Mouse (Mus musculus): ENCODE measurements around the gene Rps24.
A peak's percentile ranks its signal among the peaks of the same experiment; 100 is the strongest.
"Not testable (repeated sequence)": the region's sequence is repeated elsewhere in the genome, so short reads cannot be mapped to it uniquely, and the experiment has no call there.

The Rps24 gene

DNA sequence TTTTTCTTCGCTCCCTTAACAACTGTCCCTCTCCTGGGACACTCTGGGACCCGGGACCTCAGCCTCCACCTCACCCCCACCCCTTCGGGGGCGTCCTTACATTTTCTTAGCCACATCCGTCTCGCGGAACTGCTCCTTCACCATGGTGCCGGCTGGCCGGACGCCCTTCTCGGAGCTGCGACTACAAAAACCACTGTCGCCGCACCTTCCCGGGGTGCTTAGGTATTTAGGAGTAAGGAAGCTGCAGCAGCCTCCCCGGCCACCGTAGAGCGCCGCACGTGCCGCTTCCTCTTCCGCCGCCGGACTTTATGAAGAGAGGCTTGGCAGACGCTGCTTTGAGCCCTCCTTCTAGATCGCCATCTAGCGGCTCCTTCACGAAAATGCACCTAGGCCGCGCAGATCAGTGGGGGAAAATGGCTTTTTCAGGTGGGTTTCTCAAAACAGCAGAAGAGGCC is at the start of gene Rps24, which contains the start of gene Polr3a:
TSS of gene Rps24 (plus strand) at position 353 of the 455 bp plus-strand sequence.
TSS of gene Polr3a (minus strand) at position 286 of the 455 bp plus-strand sequence.
- DNase-seq (ENCODE audit: low spot score) = peak; percentile 90

DNA sequence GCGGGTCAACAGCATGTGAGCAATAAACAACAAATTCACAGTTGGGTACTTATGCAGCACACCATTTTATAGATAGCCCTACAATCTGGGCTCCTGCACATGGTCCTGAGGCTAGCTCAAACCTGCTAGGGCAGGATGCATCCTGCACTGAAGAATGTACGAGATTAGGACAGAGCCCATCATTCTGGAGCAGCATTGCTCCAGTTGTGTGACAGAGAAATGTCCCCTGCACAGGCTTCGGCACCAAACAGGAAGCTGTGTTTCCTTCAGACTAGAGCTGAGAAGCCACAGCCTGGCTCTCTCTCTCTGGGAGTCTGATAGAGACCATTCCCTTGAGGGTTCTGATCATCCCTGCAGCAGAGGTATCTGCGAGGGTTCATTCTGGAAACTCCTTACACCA is 43.4 kb upstream of the Rps24 start:
- DNase-seq (ENCODE audit: low spot score) = not testable (repeated sequence)

DNA sequence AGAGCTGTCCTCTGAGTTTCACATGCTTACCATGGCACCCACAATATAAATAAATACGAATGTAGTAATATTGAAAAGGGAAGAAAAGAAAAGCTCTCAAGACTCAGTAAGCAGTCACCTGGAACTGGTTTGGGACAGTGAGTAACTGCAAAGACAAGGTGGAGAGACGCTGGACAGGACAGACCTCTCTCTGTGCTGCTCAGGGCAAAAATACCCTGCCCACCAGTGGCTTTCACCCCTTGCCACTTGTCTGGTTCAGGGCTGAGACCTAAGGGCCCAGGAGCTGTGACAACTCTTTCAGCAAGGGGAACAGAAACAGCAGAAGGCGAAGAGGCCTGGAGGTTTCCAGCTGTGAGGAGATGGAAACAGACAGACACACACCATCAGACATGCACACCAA is 28.7 kb upstream of the Rps24 start:
- no peak for DNase-seq (ENCODE audit: low spot score)

DNA sequence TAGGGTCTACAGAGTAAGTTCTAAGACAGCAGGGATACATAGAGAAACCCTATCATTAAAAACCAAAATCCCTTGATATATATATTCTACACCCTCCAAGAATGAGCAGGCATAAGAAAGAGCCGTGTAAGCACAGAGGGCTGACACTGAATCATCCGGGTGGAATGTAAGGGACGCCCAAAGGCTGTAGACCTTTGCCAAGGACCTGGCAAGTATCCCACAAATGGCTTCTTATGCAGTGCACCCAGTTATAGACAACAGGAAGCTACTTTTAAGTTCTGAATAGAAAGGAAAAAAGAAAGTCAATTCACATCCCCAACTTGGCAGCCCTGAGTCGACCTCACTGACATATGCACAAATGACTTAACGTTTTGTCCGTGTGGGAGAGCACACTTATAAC is 18.1 kb upstream of the Rps24 start:
- no peak for DNase-seq (ENCODE audit: low spot score)

DNA sequence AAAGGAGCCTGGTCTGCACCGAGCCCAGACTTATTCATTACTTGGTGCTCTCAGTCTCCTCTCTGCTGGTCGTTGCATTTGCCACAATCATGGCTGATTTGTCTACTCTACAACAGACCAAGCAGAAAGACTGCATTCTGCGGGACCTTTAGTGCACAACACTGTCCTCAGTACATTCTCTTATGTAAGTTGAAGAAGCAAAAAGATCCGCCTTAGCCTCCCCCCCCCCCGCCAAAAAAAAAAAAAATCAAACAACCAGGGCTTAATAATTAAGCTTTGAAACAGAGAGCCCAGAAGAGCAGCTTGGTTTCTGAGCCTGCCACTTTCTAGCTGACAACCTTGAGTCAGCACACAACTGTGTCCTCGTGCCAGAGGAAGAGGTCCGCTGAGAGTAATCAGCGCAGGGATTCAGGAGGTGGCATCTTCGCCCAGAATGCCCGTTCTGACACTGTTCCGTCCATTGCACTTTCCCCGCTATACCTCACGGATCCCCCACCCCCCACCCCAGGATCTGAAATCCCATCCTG is 621 bp upstream of the Rps24 start:
- no peak for DNase-seq (ENCODE audit: low spot score)

DNA sequence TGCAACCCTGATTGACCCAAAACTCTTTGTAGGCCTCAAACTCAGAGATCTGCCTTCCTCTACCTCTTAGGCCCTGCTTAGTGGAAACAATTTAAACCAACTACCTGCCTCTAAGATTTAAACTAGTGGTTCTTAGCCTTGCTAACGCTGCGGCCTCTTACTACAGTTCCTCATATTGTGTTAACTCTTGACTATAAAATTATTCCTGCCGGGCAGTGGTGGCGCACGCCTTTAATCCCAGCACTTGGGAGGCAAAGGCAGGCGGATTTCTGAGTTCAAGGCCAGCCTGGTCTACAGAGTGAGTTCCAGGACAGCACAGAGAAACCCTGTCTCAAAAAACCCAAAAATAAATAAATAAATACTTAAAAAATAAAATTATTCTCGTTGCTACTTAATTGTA is 2.8 kb downstream of the Rps24 start:
- DNase-seq (ENCODE audit: low spot score) = not testable (repeated sequence)

DNA sequence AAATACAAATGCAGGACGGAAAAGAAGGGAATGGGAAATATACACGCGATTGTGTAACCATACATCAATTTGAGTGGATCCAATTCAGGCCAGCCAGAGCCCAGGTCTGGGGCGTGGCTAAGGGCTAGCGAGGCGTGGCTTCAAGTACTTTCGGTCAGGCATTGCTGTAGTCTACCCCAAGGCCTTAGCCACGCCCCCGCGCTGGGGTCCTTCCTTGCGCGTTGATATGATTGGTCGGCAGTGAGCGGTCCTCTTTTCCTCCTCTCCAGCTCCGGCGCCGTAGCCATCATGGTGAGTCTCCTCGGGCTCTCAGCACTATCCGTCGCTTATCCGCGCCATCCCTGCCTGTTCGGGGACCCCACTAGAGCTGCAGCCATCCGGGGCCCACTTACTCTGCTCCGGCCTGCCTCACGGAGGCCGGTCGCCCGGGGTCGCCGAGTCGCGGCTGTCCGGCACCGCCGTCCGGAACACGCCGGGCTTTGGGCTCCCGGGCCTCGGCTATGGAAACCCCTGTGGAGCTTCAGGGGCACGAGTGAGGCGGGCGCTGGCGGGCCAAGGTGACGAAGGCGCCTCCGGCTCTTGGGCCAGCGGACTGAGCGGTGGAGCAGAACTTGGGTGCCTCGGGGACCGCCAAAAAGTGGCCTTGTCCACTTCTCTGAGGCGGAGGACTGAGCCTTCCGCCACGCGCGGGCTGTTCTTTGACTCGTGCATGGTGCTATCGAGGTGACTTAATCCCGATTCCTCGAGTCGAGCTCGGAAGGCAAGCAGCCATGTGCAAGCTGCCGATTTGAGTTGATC is 3.7 kb downstream of the Rps24 start:
- peak; percentile 98 for DNase-seq (ENCODE audit: low spot score)

DNA sequence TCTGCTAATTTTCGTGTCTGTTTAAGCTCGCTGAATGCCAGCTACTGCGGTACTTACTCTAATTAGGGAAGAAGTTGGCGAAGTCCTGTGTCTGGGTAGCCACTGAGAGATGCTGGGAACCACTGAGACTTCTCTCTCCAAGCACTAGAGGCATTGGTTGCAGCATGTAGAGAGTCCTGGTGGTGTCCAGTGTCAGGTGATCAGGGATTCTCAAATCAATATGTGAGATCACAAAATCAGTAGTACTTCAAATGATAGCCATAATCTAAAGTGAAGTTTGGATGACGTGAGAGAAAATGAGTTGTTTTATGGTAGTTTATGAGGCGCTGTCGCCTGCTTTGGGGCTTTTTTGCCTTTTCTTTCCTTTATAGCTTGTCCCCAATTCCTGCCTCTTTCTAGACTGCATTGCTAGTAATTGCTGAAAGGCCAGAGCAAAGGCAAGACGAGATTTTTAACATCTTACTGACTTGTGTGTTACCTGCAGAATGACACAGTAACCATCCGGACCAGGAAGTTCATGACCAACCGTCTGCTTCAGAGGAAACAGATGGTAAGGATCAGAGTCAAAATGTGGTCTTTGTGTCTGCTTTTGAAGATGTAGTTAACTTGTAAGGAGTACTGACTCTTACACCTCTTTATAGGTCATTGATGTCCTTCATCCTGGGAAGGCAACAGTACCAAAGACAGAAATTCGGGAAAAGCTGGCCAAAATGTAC is 4.5 kb downstream of the Rps24 start:
- no peak for DNase-seq (ENCODE audit: low spot score)

DNA sequence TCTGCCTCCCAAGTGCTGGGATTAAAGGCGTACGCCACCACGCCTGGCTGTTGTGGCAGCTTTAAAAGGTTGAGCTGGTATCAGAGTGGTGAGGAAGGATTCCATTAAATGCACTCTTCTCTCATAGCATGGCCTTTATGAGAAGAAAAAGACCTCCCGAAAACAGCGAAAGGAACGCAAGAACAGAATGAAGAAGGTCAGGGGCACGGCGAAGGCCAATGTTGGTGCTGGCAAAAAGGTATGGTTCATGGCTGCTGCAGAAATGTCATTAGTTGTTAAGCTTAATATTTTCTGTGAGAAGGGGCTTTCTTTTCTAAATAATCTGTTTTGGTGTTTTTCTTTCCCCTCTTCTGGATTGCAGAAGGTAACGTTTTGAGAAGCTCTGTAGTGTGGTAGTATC is 6.3 kb downstream of the Rps24 start:
- DNase-seq (ENCODE audit: low spot score) = no peak

DNA sequence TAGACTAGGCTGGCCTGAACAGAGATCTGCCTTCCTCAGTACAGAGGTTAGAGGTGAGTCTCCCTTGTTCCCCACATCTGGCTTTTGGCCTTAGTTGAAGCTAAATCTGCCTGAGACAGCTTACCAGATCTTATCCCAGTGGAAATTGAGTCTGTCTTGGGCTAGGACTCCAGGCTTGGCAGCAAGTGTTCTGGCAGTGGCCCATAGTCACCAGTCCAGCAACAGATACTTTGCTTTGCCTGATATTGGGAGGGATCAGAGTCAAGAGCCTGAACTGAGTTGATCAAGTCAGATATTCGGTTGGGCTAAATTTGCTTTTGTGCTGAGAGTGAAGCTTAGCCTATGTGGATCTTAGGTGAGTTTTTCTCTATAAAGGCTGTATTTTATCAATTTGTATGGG is 9.6 kb downstream of the Rps24 start:
- DNase-seq (ENCODE audit: low spot score) = no peak

DNA sequence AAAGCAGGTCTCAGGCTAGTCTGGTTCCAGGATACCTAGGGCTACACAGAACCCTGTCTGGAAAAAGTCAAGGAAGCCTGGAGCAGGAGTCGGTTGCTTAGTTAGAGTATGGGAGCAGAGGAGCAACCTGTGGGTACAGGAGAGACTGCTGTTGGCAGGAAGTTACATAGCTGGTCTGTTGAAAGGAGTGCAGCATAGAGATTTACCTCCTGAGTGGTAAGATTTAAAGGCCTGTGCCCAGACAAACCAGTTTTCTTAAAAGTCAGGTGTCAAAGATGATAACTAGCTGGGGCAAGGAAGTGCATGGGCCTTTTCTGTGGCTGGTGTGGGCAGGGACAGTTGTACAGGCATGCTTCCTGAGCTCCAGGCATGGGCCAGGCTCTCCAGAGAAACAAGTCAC is 10.5 kb downstream of the Rps24 start:
- DNase-seq (ENCODE audit: low spot score) = no peak

DNA sequence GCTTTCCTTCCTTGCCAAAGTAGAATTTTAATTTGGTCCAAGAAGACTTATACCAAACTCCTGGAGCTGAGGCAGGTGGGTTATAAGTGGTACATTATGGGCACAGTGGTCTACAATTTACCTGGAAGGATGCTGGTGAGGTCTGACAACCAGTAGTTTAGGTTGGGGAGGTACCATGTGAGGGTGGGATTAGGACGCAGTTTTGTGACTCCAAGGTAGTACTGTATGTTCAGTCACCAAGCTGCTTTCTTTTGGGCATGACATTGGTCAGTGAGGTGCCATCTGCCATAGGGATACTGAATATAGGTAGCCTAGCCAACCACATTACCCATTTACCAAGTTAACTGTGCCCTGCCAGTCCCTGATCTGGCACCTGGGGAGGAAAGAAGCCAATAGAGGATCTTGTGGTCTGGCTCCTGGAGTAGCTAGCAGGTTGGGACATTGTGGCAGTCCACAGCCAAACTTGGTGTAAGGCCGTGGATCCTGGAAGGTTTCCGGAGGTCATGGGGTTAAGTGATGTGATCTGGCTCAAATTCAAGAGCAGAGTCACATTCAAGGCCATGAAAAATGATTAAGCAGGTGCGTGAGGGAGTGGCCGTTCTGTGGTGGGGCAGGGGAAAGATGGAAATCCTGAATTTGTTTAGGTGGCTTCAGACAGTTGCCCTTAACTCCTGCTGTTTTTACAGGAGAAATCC is 11.8 kb downstream of the Rps24 start:
- DNase-seq (ENCODE audit: low spot score) = no peak

DNA sequence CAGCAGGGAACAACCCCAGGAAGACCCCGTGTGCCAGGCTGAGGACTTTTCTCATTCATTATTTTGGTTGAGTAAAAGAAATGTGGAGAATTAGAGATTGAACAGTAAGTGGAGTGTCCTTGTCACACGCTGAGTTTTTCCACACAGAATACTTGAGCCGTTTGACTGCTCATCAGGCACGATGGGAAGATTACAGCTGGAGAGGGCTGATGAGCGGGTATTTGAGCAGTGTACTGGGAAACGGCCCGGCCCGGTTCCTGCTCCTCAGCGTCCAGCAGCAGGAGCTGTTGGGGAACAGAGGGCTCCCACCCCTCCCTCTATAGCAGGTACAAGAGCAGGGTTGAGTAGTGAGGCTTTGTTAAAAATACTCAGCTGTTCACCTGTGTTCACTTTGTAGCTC is 12.6 kb downstream of the Rps24 start:
- no peak for DNase-seq (ENCODE audit: low spot score)

DNA sequence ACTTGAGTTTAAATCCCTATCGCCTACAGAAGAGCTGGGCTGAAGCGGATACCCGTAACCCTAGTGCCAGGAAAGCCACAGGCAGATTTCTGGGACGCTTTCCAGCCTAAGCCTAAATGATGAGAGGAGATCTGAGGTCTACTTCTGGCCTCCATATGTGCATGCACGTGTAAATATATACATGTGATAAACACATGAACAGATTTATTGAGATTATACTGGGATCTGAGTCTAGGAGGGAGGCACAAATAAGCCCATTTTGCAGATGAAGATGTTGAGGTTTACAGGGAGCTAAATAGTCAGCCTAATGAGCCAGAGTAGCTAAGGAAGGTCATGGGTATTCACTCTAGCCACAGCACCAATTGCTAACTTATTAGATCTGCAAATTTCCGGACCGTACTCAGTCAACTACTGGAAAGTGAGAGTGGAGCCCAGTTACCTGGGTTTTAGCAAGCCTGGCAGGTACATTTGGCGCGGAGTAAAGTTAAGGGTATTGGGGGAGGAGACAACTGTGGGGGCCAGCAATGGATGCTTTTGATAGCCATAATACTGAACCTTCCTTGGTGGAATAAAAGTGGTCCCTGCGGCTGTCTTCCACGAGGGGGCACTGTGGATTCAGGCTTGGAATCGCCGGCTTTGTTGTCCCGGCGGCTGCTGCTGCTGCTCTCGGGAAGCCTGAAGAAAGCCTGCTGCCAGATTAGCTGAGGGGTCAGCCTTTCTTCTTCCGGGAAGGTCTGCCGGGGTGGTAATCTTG is 13.3 kb downstream of the Rps24 start:
- DNase-seq (ENCODE audit: low spot score) = peak; percentile 86

DNA sequence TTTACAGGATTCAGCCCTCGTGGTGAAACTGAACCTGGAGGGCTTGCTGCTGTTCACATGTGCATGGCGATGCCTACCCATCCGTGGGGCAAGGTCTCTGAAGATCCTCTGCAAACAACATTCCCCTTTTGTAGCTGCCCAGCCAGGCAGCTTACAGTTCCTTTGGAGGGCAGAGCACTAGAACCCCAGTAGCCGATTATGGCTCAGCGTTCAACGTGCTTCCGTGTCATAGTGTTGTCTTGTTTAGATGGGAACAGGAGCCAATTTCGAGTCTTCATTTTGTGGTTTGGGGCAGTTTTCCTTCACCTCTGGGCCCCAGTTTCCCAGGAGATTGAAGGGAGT is 13.9 kb downstream of the Rps24 start:
- no peak for DNase-seq (ENCODE audit: low spot score)

DNA sequence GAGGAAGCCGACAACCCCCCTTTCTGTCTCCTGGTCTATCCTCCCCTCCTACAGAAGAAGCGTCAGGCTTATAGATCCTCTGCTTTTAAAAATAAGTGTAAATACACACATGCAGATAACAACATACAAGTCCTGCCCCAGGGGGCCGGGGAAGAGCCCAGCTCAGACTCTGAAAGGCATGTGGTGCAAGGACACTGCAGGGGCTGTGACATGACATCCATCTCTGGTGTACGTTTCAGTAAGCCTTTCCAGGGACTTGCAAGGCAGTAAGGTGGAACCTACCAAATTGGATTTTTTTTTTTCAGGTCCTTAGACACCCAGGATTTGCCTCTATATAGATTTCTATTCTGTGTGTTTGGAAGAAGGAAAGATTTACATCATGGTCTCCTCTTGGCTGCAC is 14.3 kb downstream of the Rps24 start:
- no peak for DNase-seq (ENCODE audit: low spot score)

DNA sequence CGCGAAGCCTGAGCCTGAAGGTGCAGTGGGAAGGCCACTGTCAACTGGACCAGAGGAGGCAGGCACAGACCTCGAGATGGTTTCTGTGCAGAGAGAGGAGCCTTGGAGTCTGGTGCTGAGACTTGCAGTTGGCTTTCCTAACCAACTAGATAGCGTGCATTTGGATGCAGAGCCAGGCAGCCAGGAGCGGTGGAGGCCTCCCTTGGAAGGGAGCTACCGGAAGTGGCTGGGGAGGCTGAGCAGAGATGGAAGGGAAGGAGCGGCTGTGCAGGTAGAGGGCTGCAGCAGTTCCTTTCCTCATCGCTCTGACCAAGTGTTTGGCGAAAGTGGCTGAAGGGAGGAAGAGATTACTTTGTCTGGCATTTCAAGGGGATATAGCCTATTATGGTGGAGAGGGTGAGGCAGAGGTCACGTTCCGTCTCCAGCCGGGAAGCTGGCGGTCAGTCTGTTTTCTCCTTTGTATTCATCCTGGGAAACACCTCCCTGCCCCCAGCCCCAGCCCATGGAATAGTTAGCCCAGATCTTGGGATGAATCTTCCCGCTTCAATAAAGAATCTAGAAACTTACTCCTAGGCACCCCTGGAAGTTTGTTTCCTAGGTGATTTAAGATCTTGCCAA is 20.6 kb downstream of the Rps24 start:
- DNase-seq (ENCODE audit: low spot score) = no peak

DNA sequence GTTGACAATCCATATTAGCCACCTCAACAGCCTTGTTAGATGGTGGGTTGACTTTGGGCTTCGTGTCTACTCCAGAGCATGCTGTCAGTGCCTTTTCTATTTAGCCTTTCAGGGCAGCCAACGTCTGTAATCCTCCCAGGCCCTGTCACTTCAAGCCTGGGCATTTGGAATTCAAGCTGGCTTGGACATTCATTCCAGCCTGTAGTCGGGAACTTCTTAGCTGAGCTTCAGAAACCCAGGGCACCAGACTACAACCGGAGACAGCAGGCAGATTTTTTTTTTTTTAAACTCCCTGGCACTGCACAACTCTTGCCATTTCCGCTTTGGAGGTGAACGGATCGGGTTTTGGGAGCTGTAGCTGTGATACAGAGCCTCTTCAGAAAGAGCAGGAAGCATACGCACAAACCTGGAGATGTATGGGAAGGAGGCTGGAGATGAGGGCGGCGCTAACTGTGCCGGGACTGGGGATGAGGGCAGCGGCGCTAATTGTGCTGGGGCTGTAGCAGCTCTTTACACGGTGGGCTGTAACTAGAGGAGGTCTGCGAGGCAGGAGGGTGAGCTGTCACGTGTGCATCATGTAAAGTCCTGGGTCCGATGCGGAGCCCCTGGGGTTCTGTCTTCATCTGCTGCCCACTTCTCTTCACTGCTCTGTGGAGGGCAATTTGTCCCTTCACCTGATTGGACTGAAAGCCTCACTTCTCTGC is 21.3 kb downstream of the Rps24 start:
- DNase-seq (ENCODE audit: low spot score) = no peak

DNA sequence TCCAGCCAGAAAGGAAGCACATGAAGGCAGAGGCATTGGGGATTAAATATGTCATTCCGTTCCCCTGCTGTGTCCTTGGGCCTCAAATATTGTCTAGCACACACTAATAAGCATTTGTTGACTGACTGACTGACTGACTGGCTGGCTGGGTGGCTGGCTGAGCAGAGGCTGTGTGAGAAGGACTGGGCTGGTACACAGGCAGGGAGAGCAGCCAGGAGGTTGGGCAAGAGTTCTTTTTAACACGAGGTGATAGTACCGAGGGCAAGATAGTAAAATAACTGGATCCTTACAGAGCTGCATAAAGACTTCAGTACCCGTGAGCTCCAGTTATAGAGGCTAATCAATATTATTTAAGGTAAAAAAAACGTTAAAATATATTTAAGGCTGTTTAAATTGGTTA is 22.6 kb downstream of the Rps24 start:
- no peak for DNase-seq (ENCODE audit: low spot score)

DNA sequence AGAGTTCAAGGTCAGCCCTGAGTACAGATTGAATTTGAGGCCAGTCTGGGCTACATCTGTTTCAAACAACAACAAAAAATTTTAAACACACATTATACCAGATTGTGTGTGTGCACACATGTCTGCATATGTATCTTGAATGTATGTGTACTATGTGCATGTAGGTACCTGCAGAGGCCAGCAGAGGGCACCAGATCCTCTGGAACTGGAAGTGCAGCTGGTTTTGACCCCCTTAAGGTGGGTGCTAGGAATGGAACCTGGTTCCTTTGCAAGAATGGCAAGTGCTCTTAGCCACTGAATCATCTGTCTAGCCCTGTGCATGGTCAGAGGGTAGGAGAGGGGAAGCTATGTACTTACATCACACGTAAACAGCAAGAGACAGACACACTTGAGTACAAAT is 23.3 kb downstream of the Rps24 start:
- no peak for DNase-seq (ENCODE audit: low spot score)

DNA sequence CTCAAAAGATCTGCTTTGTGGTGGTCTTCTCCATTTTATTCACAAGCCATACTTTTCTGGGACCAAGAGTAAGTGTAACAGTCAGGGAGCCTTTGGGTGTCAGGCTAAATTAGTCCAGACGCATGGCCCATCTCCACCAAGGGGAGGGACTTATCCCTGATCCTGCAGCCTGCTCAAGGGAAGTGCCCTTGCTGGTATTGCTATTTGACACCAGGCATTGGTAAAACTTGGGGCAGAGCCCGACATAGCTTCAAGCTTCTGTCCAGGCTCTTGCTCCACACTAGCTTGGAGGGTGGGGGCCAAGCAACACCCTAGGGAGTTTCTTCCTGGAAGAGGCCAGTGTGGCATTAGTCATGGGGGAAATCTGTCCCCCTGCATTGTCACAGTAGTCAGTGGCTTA is 23.8 kb downstream of the Rps24 start:
- DNase-seq (ENCODE audit: low spot score) = no peak

Measured in urinary bladder, postnatal 14 days (tissue).